Comparison of ENCODE assay signal across 20 mouse cellular contexts in genomic region chr10:17343829-17344228, GRCm38 (mm10).
DNase-seq lines count a peak whose midpoint lies in the region; ATAC-seq lines count a peak whose summit lies in the region.
"Had no signal": no experiment of that assay in that cellular context is flagged by ENCODE, and none has a peak within 500 bp of the region (broad histone marks: within the 10 kb centered on the region; RNA-seq: fewer than 3 reads in every experiment).

No protein-coding gene starts in this region.

- peak; percentile 64 for DNase-seq in 416B (ENCODE audit: low read depth)
- DNase-seq in yolk sac, embryonic 10.5 days (ENCODE audit: low spot score), result no peak
- no peak for DNase-seq in adrenal gland, postnatal 4 days (ENCODE audit: low spot score in 2 of 2)
- no peak for DNase-seq in gastrocnemius, postnatal 10 days
- DNase-seq: adrenal gland, adult 8-10 months; adrenal gland, postnatal 14 days; adrenal gland, postnatal 36 days; cerebellum, adult 11 months; cerebellum, adult 18-20 months; cerebellum, adult 8-10 months; cerebellum, adult 9-11 months; cerebellum, postnatal 14 days; cerebellum, postnatal 36 days; forebrain, postnatal 0 days had no signal

- 0 out of 2 replicates have a peak, but pooled peaks have one; percentile 32 for ATAC-seq in common myeloid progenitor, adult 5-6 weeks (replicated peaks; ENCODE audit: low read depth, poor library complexity, severe bottlenecking)
- ATAC-seq in megakaryocyte progenitor cell, adult 5-6 weeks (replicated peaks; ENCODE audit: poor library complexity), result peak; percentile 71; the same call in 1 of the 2 replicates
- ATAC-seq: activated CD4-positive, CD25-positive, alpha-beta regulatory T cell, adult 4 months; forebrain, embryonic 13.5 days; forebrain, embryonic 15.5 days; forebrain, postnatal 0 days; Patski had no signal
